Mouse (Mus musculus) embryonic facial prominence, embryonic 15.5 days (tissue): Measurements from ENCODE around the gene Grk6. TPM values are rescaled to one million over a fixed set of nuclear protein-coding genes. Genes with fewer than 3 reads are reported as not detected.
A peak's percentile ranks its signal among the peaks of the same experiment; 100 is the strongest.

ENCODE experiments used
- ATAC-seq: fragments of 200-750 bp; cut with Nextera tagmentation; 2 replicates; pipeline ENCODE4 v1.8.0; 2017; ENCODE audit warnings: low read depth, moderate TSS enrichment; ENCODE audit not compliant: insufficient number of reproducible peaks, low FRiP score, low TSS enrichment
- H3K27ac ChIP-seq: fragments of 300-500 bp; sonication (generic); replicated peaks from 2 replicates; pipeline ENCODE4 v1.5.1; 2015; ENCODE audit warnings: mild to moderate bottlenecking, inconsistent platforms
- H3K27me3 ChIP-seq: fragments of 300-500 bp; sonication (generic); 2 replicates; pipeline ENCODE4 v1.6.1; 2015; ENCODE audit warnings: inconsistent platforms
- H3K36me3 ChIP-seq: fragments of 300-500 bp; sonication (generic); 2 replicates; pipeline ENCODE4 v1.6.1; 2015; ENCODE audit warnings: mild to moderate bottlenecking, inconsistent platforms
- H3K4me1 ChIP-seq: fragments of 300-500 bp; sonication (generic); 2 replicates; pipeline ENCODE4 v1.6.1; 2015; ENCODE audit warnings: inconsistent platforms
- H3K4me2 ChIP-seq: fragments of 300-500 bp; sonication (generic); replicated peaks from 2 replicates; pipeline ENCODE4 v1.6.1; 2015; ENCODE audit warnings: mild to moderate bottlenecking, inconsistent platforms
- H3K4me3 ChIP-seq: fragments of 300-500 bp; sonication (generic); replicated peaks from 2 replicates; pipeline ENCODE4 v1.5.1; 2015; ENCODE audit warnings: mild to moderate bottlenecking, inconsistent platforms
- H3K9ac ChIP-seq: fragments of 300-500 bp; sonication (generic); 2 replicates; pipeline ENCODE4 v1.6.1; 2015; ENCODE audit warnings: inconsistent platforms
- H3K9me3 ChIP-seq: fragments of 300-500 bp; sonication (generic); replicated peaks from 2 replicates; pipeline ENCODE4 v1.6.1; 2016; ENCODE audit warnings: inconsistent platforms
- WGBS: fragments of 180-500 bp; shearing (Covaris S2); methylation state at CpG from one replicate; pipeline ENCODE4 v1.1.7; 2015; 5-methylcytosine and 5-hydroxymethylcytosine counted together
- polyA plus RNA-seq: library from polyadenylated mRNA; unstranded; fragments of >200 nt; fragmentation: Nextera tagmentation; extraction: Ambion mirVana; gene quantifications from 2 replicates; pipeline ENCODE4 v1.2.1, GENCODE M21; 2015

Gene Grk6
- polyA plus RNA-seq, 1 experiment from 2014 or later: 45.1 TPM

DNA sequence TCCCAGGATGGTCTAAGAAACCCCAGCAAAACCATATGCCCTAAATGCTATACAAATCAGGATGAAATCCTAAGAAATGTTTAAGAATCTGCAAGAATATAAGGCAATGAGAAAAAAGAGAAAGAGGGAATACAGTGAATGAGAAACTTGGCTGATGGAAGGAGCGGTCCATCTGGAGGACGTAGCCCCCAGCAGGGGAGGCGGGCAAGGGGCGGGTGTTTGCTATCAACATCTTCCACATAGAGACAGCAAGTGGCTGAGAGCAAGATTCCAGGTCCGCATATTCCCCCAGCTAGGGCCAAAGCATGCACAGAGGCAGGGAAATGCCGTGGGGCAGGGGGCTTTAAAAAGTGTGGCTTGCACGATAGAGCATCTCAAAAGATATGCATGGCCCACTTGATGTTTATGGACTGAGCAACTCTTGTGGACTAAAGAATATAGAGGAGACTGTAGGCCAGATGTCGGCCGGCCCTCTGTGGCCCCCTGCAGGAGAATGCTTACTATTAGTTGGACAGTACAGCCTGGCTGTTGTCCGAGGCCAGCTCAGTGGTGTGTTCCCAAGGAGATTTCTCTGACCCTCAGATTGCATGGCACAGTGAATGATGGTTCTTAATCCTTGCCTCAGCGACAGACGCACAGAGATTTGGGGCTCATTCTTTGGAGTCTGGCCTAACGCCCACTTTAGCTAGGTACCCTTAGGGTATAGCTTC, 24.1 kb downstream of the Grk6 start:
- peaks cover 60% of the 10 kb centered on the region for H3K4me1 ChIP-seq
- no peak for ATAC-seq
- no peak overlapping the region for H3K9ac ChIP-seq
- no peak overlapping the region for H3K4me2 ChIP-seq
- H3K27me3 ChIP-seq: no peaks in the 10 kb centered on the region
- H3K36me3 ChIP-seq: 0 out of 2 replicates have a peak, but pooled peaks cover 3% of the 10 kb centered on the region
- no peaks in the 10 kb centered on the region for H3K9me3 ChIP-seq
- H3K27ac ChIP-seq: no peak overlapping the region
- 41% methylated on average over 13 of the region's 13 CpGs for WGBS
- no peak overlapping the region for H3K4me3 ChIP-seq

DNA sequence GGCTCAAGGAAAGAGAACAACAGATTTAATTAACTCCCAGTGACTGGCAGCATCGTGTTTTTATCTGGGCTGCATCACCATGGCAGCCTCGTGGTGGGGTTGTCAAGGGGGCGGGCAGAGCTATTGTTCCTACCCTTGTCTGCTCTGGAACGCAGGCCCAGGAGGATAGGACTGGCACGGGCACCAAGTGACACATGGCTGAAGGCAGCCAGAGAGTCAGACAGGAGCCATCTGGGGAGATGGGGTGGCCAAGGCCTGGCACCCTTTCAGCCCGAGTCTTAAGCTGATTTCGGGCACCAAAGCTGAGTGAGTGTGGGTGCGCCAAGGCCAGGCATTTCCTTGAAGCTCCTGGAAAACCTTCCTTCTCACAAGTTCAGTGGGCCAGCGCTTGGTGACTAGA, 25.5 kb downstream of the Grk6 start:
- H3K9ac ChIP-seq: no peak overlapping the region
- peaks cover 17% of the 10 kb centered on the region for H3K36me3 ChIP-seq
- WGBS: 62% methylated on average over 9 of the region's 9 CpGs
- no peak overlapping the region; the same call in 1 of the 2 replicates for H3K4me3 ChIP-seq
- ATAC-seq: no peak
- no peaks in the 10 kb centered on the region for H3K27me3 ChIP-seq
- peaks cover 54% of the 10 kb centered on the region for H3K4me1 ChIP-seq
- peak overlapping the region; percentile 71; the same call in 1 of the 2 replicates for H3K27ac ChIP-seq
- no peak overlapping the region for H3K4me2 ChIP-seq
- H3K9me3 ChIP-seq: no peaks in the 10 kb centered on the region

DNA sequence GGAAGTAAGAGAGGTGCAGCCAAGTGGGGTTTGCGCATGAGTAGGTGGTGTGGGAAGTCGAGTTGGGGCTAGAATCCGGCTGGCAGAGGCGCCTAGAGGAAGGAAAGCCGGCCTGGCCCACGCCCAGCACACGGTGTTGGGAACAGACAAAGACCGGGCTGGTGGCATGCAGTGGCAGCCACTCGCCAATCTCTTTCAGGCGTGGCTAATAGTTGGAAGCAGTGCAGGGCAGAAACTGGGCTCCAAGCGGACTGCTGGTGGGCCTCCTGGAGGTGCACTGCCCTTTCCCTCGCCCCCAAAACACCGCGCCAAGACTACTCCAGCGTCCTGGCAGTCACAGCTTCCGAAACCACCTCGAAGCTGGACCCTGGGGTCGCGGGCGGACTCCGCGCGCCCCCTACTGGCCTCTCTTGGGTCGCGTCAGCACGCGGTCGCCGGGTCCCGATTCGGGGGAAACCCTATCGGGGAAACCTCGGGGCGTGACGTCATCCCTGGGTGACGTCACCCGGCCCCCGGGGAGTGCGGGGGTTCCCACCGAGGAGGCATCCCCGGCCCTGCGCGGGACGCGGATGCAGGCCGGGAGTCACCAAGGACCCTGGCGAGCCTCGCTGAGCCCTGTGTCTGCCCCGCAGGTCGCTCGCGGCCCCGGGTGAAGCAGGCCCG, 26.4 kb downstream of the Grk6 start:
- H3K36me3 ChIP-seq: peaks cover 26% of the 10 kb centered on the region
- peak overlapping the region; percentile 60 for H3K4me3 ChIP-seq
- H3K4me2 ChIP-seq: peak overlapping the region; percentile 100
- peak; percentile 70 for ATAC-seq
- peak overlapping the region; percentile 71 for H3K27ac ChIP-seq
- no peaks in the 10 kb centered on the region for H3K9me3 ChIP-seq
- no peaks in the 10 kb centered on the region for H3K27me3 ChIP-seq
- H3K4me1 ChIP-seq: peaks cover 48% of the 10 kb centered on the region
- peak overlapping the region; percentile 51 for H3K9ac ChIP-seq
- WGBS: under 1% methylated on average over 54 of the region's 54 CpGs

DNA sequence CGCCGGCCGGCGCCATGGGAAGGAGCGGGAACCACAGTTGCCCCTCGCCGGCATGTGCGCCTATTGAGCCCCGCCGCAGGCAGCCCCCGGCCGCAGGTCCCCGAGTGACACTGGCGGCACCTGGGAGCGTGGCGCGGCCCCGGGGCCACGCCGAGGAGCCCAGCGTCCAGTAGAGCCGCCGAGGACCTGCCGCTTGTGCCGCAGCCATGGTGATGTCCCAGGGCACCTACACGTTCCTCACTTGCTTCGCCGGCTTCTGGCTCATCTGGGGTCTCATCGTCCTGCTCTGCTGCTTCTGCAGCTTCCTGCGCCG, 26.9 kb downstream of the Grk6 start:
- 0% methylated on average over 25 of the region's 31 CpGs for WGBS
- peak overlapping the region; percentile 51 for H3K9ac ChIP-seq
- no peaks in the 10 kb centered on the region for H3K27me3 ChIP-seq
- H3K9me3 ChIP-seq: no peaks in the 10 kb centered on the region
- peak overlapping the region; percentile 60 for H3K4me3 ChIP-seq
- ATAC-seq: 0 out of 2 replicates have a peak, but pooled peaks have one; percentile 5
- peak overlapping the region; percentile 100 for H3K4me2 ChIP-seq
- H3K27ac ChIP-seq: peak overlapping the region; percentile 71
- peaks cover 31% of the 10 kb centered on the region for H3K36me3 ChIP-seq
- H3K4me1 ChIP-seq: peaks cover 48% of the 10 kb centered on the region

DNA sequence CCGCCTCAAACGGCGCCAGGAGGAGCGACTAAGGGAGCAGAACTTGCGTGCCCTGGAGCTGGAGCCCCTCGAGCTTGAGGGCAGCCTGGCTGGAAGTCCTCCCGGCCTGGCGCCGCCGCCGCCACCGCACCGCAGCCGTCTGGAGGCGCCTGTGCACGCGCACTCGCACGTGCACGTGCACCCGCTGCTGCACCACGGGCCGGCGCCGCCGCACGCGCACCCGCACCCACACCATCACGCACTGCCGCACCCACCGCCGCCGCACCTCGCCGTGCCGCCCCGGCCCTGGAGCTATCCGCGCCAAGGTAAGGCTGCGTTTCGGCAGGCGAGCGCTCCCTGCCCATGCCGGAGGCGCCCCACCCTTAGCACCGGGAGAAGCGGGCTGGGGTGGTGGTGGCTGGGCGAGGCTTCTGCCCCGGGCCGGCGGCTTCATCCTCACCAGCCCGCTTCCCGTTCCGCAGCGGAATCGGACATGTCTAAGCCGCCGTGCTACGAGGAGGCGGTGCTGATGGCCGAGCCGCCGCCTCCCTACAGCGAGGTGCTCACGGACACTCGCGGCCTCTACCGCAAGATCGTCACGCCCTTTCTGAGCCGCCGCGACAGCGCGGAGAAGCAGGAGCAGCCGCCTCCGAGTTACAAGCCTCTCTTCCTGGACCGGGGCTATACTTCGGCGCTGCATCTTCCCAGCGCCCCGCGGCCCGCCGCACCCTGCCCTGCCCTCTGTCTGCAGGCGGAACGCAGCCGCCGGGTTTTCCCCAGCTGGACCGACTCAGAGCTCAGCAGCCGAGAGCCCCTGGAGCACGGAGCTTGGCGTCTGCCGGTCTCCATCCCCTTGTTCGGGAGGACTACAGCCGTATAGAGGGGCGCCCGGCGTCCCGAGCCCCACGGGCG, 27.5 kb downstream of the Grk6 start:
- Histone ChIP-seq H3K4me2 (peak overlapping the region; percentile 100), H3K27ac (peak overlapping the region; percentile 71), H3K4me3 (peak overlapping the region; percentile 60), H3K9me3 (no peaks in the 10 kb centered on the region), H3K36me3 (peaks cover 36% of the 10 kb centered on the region), H3K4me1 (peaks cover 48% of the 10 kb centered on the region), H3K9ac (peak overlapping the region; percentile 51), H3K27me3 (no peaks in the 10 kb centered on the region)
- under 1% methylated on average over 103 of the region's 103 CpGs for WGBS
- ATAC-seq: peak; percentile 53

DNA sequence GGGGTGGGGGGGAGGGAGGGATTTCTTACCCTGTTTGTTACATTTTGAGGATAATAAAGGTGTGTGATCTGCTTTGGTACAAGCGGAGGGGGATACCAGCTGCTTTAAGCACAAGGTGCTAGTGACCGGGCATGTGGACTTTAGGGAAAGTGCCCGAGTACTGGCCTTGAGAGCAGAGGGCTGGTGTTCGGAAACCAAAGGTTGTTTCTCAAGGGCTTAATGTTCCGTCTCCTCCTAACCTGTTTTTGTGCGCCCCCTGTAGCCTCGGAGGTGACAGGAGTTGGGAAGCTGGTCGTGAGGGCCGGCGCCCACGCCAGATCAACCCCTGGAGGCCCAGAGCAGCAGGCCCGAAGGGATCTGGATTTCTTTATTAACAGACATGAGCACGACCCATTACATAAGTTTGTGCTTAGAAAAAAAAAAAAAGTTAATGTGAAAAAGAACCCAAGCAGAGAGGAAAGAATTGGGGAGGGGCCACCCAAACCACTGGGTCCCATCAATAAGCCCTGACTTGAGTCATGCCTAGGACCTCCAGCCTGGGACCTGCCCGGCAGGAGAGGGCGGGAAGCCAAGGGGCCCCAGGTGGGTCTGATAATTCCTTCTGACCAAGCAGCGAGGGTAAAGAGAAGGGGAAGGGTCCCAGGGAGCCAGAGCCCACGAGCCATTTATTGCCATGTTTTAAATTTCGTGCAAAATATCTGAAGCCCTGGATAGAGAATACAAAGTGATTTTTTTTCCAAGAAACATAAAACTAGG, 28.4 kb downstream of the Grk6 start:
- H3K36me3 ChIP-seq: peaks cover 42% of the 10 kb centered on the region
- no peak for ATAC-seq
- no peaks in the 10 kb centered on the region for H3K27me3 ChIP-seq
- H3K27ac ChIP-seq: peak overlapping the region; percentile 71; the same call in 1 of the 2 replicates
- 21% methylated on average over 18 of the region's 18 CpGs for WGBS
- peak overlapping the region; percentile 51 for H3K9ac ChIP-seq
- H3K4me1 ChIP-seq: peaks cover 48% of the 10 kb centered on the region
- H3K4me2 ChIP-seq: peak overlapping the region; percentile 100
- peak overlapping the region; percentile 60 for H3K4me3 ChIP-seq
- H3K9me3 ChIP-seq: no peaks in the 10 kb centered on the region

DNA sequence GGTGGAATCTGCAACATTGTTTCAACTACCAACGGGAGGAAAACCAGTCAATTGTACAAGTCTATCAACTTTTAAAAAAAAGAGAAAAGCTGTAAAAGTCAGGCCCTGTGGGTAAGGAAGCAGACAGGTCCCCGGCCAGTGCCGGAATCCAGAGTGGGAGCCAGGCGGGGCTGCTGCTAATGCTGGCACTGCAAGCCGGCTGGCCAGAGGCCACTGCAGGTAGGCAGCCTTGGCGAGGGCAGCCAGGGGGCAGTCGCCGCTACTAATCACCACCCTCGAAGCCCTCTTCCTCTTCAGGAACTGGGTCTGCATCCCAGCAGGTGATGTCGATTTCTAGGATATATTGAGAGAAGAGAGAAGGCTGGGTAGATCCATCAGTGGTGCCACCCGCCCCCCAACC, 29.1 kb downstream of the Grk6 start:
- no peak for ATAC-seq
- Histone ChIP-seq H3K4me1 (peaks cover 45% of the 10 kb centered on the region), H3K4me2 (no peak overlapping the region), H3K9ac (no peak overlapping the region), H3K4me3 (no peak overlapping the region), H3K9me3 (no peaks in the 10 kb centered on the region), H3K27ac (no peak overlapping the region), H3K36me3 (peaks cover 43% of the 10 kb centered on the region), H3K27me3 (no peaks in the 10 kb centered on the region)
- WGBS: 69% methylated on average over 11 of the region's 11 CpGs

DNA sequence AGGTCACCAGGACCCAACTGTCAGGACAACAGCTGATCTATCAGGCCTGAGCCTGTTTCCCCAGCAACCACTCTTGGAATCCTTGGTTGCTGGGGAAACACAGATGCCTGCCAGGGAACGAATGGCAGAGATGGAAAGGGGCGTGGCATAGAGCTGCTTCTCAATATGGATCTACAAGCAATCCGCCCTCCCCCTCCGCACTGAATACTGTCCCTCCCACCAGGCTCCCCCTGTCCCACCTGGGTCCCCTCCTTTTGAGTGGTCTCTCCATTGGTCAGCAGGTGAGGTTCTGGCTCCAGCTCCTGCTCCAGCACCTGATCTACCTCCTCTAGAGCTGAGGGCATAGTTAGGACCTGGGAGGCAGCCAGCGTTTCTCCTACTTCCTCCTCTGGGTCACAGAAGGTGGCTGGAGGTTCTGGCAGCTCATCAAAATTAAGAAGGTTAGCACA, 29.8 kb downstream of the Grk6 start:
- H3K4me1 ChIP-seq: peaks cover 39% of the 10 kb centered on the region
- ATAC-seq: no peak
- peaks cover 49% of the 10 kb centered on the region for H3K36me3 ChIP-seq
- H3K4me3 ChIP-seq: no peak overlapping the region
- H3K9me3 ChIP-seq: no peaks in the 10 kb centered on the region
- 49% methylated on average over 5 of the region's 5 CpGs for WGBS
- no peak overlapping the region for H3K4me2 ChIP-seq
- H3K27me3 ChIP-seq: no peaks in the 10 kb centered on the region
- no peak overlapping the region for H3K9ac ChIP-seq
- H3K27ac ChIP-seq: no peak overlapping the region

DNA sequence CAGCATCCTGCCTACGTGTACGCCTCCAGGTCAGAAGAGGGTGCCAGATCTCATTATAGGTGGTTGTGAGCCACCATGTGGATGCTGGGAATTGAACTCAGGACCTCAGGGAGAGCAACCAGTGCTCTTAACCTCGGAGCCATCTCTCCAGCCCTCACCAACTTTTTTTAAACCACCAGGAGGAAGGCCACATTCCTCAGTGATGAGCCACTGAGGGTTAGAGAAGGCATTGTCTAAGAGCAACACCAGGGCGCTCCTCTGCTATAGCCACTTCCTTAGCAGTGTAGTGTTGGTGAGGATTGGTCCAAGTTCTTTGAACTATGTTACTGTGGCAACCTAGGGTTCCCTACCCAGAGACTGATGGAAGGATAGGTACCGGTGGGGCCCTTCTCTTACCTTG, 30.9 kb downstream of the Grk6 start:
- no peak for ATAC-seq
- H3K27me3 ChIP-seq: no peaks in the 10 kb centered on the region
- H3K9me3 ChIP-seq: no peaks in the 10 kb centered on the region
- peaks cover 31% of the 10 kb centered on the region for H3K4me1 ChIP-seq
- no peak overlapping the region for H3K4me2 ChIP-seq
- peaks cover 60% of the 10 kb centered on the region for H3K36me3 ChIP-seq
- no peak overlapping the region for H3K27ac ChIP-seq
- no peak overlapping the region for H3K9ac ChIP-seq
- WGBS: 85% methylated on average over 5 of the region's 5 CpGs
- H3K4me3 ChIP-seq: no peak overlapping the region

DNA sequence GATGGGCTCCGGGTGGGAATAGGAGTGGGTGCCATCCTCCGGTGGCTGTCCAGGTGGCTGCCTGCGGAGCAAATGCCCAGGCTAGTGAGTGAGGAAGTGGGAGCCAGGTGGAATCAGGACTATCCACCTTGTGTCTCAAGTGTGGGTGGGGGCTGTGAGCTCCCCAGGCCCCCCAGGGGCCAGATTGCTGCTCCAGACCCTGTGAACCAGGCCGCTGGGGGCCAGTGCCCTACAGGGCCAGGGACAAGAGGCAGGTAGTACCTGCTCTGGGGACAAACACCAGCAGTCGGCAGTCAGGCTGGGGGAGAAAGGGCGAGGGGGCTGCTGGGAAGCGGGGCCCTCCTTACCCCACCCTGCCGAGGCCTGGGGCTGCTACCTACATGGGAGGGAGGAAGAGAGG, 31.4 kb downstream of the Grk6 start:
- Histone ChIP-seq H3K4me1 (peaks cover 26% of the 10 kb centered on the region), H3K4me3 (no peak overlapping the region), H3K27me3 (no peaks in the 10 kb centered on the region), H3K4me2 (no peak overlapping the region), H3K27ac (no peak overlapping the region), H3K9me3 (no peaks in the 10 kb centered on the region), H3K36me3 (peaks cover 65% of the 10 kb centered on the region), H3K9ac (no peak overlapping the region)
- ATAC-seq: no peak
- 89% methylated on average over 8 of the region's 8 CpGs for WGBS
